Mouse (Mus musculus) CH12.LX (cell line): ENCODE measurements around the gene Tsc22d4.
A peak's percentile ranks its signal among the peaks of the same experiment; 100 is the strongest.

Experiments used
- CTCF ChIP-seq, 2 experiments: IDR thresholded peaks in 1 of 2; conservative IDR thresholded peaks in 1 of 2; 2 replicates each; pipeline ENCODE4 v1.5.1; 2011 to 2012; ENCODE audit warnings: low read depth in 2 of 2, low read length in 2 of 2, improper control_type of control experiment in 1 of 2, inconsistent platforms in 1 of 2, mild to moderate bottlenecking in 1 of 2, moderate library complexity in 1 of 2
- E2F4 ChIP-seq: IDR thresholded peaks from 2 replicates; pipeline ENCODE4 v1.6.1; 2011; ENCODE audit warnings: low read depth, low read length, improper control_type of control experiment; ENCODE audit not compliant: insufficient replicate concordance
- EP300 ChIP-seq: IDR thresholded peaks from 2 replicates; pipeline ENCODE4 v1.6.1; 2011; ENCODE audit warnings: low read length, improper control_type of control experiment
- ETS1 ChIP-seq: conservative IDR thresholded peaks from 2 replicates; pipeline ENCODE4 v1.6.1; 2012; ENCODE audit warnings: low read depth, mild to moderate bottlenecking, inconsistent platforms, low read length, improper control_type of control experiment, moderate library complexity
- HCFC1 ChIP-seq: IDR thresholded peaks from 2 replicates; pipeline ENCODE4 v1.6.1; 2012; ENCODE audit warnings: low read depth, mild to moderate bottlenecking, inconsistent platforms, low read length, improper control_type of control experiment
- MXI1 ChIP-seq: IDR thresholded peaks from 2 replicates; pipeline ENCODE4 v1.6.1; 2011; ENCODE audit warnings: mild to moderate bottlenecking, low read depth, low read length, improper control_type of control experiment
- MYC ChIP-seq: IDR thresholded peaks from 2 replicates; pipeline ENCODE4 v1.6.1; 2011; ENCODE audit warnings: low read depth, mild to moderate bottlenecking, improper control_type of control experiment, low read length
- POLR2A ChIP-seq: IDR thresholded peaks from 2 replicates; pipeline ENCODE4 v1.6.1; 2011; ENCODE audit warnings: low read depth, mild to moderate bottlenecking, improper control_type of control experiment, low read length
- SMC3 ChIP-seq: IDR thresholded peaks from 2 replicates; pipeline ENCODE4 v1.6.1; 2011; ENCODE audit warnings: low read depth, low read length, improper control_type of control experiment
- TBP ChIP-seq: conservative IDR thresholded peaks from 2 replicates; pipeline ENCODE4 v1.6.1; 2011; ENCODE audit warnings: low read depth, low read length, improper control_type of control experiment
- UBTF ChIP-seq: IDR thresholded peaks from 2 replicates; pipeline ENCODE4 v1.6.1; 2012; ENCODE audit warnings: low read depth, mild to moderate bottlenecking, inconsistent platforms, low read length, improper control_type of control experiment, moderate library complexity
- USF1 ChIP-seq: IDR thresholded peaks from 2 replicates; pipeline ENCODE4 v1.6.1; 2014; ENCODE audit warnings: low read depth, mild to moderate bottlenecking, inconsistent platforms, low read length, improper control_type of control experiment
- ZNF384 ChIP-seq: IDR thresholded peaks from 2 replicates; pipeline ENCODE4 v1.6.1; 2012; ENCODE audit warnings: low read depth, low read length, improper control_type of control experiment, inconsistent platforms

GRCm38 (mm10) chr5:137738516-137738915, 7.0 kb upstream of the Tsc22d4 start:
- TF ChIP-seq E2F4, result no peak
- no peak for TF ChIP-seq POLR2A
- TF ChIP-seq CTCF (conservative IDR thresholded peaks at IDR 0.05 in 1 of 2, IDR thresholded peaks at IDR 0.05 in 1 of 2; ENCODE audit: low read depth in 2 of 2, low read length in 2 of 2), result peak in 1 of 2 experiments; percentile 52; a peak in 2 of 4 replicates
- no peak for TF ChIP-seq ZNF384
- no peak for TF ChIP-seq EP300
- TF ChIP-seq ETS1, result no peak
- no peak for TF ChIP-seq TBP
- no peak for TF ChIP-seq HCFC1
- no peak for TF ChIP-seq MYC
- no peak for TF ChIP-seq MXI1
- TF ChIP-seq SMC3, result peak; percentile 42
- TF ChIP-seq USF1, result no peak
- no peak for TF ChIP-seq UBTF
